Mouse (Mus musculus): ENCODE data around the gene Wasf2. TPM values are rescaled to one million over a fixed set of nuclear protein-coding genes. Genes with fewer than 3 reads are reported as not detected.
A peak's percentile ranks its signal among the peaks of the same experiment; 100 is the strongest.

Wasf2 gene
- 37.0 and 45.7 TPM in 2 replicates for polyA plus RNA-seq (2012; rRNA removed)

DNA sequence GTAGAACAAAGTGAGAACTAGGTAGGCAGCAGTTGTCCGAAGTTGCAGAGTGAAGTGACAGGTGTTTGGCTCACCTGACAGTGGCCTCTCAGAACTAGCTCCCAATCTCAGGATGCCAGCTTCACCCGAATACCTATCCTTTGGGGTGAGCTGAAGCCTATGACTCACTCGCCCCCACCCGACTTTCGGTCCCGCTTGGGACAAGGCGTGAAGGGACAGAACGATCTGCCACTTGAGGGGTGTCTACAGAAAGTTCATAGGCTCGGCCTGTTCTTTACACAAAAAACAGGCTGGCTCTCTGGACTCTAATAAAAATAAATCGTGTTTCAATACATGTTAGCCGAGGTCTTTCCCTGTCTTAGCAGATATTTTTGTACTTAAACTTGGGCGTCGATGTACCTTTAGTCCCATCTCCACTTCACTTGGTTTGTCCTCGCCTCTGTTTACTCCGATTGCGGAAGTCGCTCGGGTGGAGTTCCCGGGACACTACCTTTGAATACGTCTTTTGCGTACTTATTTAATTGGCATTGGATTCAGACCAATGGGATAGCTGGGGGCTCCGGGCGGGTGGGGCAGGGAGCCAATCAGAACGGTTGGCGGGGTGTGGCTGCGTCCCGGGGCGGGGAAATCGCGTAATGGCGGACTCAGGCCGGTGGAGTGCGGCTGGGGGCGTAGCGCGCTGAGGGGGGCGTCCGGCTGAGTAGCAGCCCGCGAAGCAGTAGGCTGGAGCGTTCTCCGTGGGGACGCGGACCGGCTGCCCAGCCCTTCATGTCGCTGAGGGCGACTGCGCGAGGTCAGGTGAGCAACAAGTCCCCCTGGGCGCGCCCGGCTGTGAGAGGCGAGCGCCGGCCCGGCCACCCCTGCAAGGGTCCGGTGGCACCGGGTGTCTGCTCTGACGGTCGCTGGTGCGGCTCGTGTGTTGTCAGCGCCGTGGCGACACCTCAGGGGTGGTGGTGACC, at the start of gene Wasf2:
Gene Wasf2, plus strand, starts transcription at position 575 of the 959 bp plus-strand sequence.
- Histone ChIP-seq H3K4me3 (ENCODE audit: insufficient read depth, low read depth, low read length) (peak within 1 kb of the TSS; percentile 95), H3K4me1 (ENCODE audit: control insufficient read depth, insufficient read depth, low read length) (peaks cover 34% of the 10 kb centered on the region), H3K27me3 (replicated peaks; ENCODE audit: control insufficient read depth, insufficient read depth, low read length) (no peaks in the 10 kb centered on the region), H3K36me3 (ENCODE audit: control insufficient read depth, insufficient read depth, low read length) (no peaks in the 10 kb centered on the region), H3K27ac (ENCODE audit: insufficient read depth, low read depth, low read length) (peak within 1 kb of the TSS; percentile 94)
- TF ChIP-seq POLR2A (IDR thresholded peaks at IDR 0.05; ENCODE audit: low read depth, low read length) (peak; percentile 69), CTCF (conservative IDR thresholded peaks at IDR 0.05; ENCODE audit: insufficient read depth, insufficient read length, low read depth, low read length) (no peak)
- under 1% methylated on average over 65 of the region's 65 CpGs for WGBS
- DNase-seq, result peak; percentile 97

DNA sequence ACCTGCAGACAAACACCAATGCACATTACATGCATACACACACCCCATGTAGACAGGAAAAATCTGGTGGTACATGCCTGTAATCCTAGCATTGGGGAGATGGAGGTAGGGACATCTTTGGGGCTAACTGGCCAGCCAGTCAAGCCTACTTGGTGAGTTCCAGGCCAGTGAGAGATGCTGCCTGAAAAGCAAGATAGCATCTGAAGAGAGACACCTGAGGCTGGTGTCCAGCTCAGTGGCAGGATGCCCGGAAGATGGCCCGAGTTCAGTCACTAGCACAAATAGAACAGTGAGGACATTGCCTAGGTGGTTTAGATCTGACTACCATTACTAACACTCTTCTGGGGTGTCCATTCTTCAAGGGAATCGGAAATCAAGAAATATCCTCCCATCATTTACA, 49.4 kb upstream of the Wasf2 start:
- Histone ChIP-seq H3K27ac (ENCODE audit: insufficient read depth, low read depth, low read length) (no peak overlapping the region), H3K36me3 (ENCODE audit: control insufficient read depth, insufficient read depth, low read length) (no peaks in the 10 kb centered on the region), H3K4me3 (ENCODE audit: insufficient read depth, low read depth, low read length) (no peak overlapping the region), H3K27me3 (replicated peaks; ENCODE audit: control insufficient read depth, insufficient read depth, low read length) (no peaks in the 10 kb centered on the region), H3K4me1 (ENCODE audit: control insufficient read depth, insufficient read depth, low read length) (peaks cover 19% of the 10 kb centered on the region)
- no peak for DNase-seq
- TF ChIP-seq CTCF (conservative IDR thresholded peaks at IDR 0.05; ENCODE audit: insufficient read depth, insufficient read length, low read depth, low read length) (no peak), POLR2A (IDR thresholded peaks at IDR 0.05; ENCODE audit: low read depth, low read length) (no peak)
- 87% methylated on average over 3 of the region's 3 CpGs for WGBS

DNA sequence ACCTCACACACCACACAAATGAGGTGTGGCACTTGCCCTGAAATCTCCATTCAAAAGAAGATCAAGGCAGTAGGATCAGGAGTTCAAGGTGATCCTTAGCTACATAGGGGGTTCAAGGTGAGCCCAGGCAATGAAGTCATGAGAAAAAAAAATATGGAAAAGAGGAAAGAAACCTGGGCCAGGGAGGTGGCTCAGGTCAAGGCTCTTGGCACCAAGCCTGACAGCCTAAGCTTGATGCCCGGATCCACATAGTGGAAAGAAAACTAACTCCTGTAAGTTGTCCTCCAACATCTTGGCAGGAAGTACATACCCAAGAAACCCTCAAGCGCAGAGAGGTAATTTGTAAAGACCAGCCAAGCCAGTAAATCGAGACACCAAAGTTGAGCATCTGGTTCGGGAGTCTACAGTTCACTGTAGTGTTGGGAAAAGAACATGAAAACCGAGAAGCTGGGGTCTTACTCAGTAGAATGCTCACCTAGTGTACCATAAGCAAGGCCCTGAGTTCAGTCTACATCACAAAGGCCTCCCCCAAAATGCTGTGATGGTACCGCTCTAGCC, 48.0 kb upstream of the Wasf2 start:
- no peak for TF ChIP-seq POLR2A (IDR thresholded peaks at IDR 0.05; ENCODE audit: low read depth, low read length)
- TF ChIP-seq CTCF (conservative IDR thresholded peaks at IDR 0.05; ENCODE audit: insufficient read depth, insufficient read length, low read depth, low read length), result no peak

GRCm38 (mm10) chr4:133083991-133084861, 46.1 kb upstream of the Wasf2 start:
- 10% methylated on average over 3 of the region's 3 CpGs for WGBS
- Histone ChIP-seq H3K4me3 (ENCODE audit: insufficient read depth, low read depth, low read length) (peak overlapping the region; percentile 34), H3K27ac (ENCODE audit: insufficient read depth, low read depth, low read length) (peak overlapping the region; percentile 92), H3K36me3 (ENCODE audit: control insufficient read depth, insufficient read depth, low read length) (no peaks in the 10 kb centered on the region), H3K27me3 (replicated peaks; ENCODE audit: control insufficient read depth, insufficient read depth, low read length) (no peaks in the 10 kb centered on the region), H3K4me1 (ENCODE audit: control insufficient read depth, insufficient read depth, low read length) (peaks cover 26% of the 10 kb centered on the region)
- peak; percentile 97 for DNase-seq
- TF ChIP-seq CTCF (conservative IDR thresholded peaks at IDR 0.05; ENCODE audit: insufficient read depth, insufficient read length, low read depth, low read length) (no peak), POLR2A (IDR thresholded peaks at IDR 0.05; ENCODE audit: low read depth, low read length) (no peak)

More for the DNA sequence above, 48.0 kb upstream of the Wasf2 start:
- Histone ChIP-seq H3K4me3 (ENCODE audit: insufficient read depth, low read depth, low read length) (no peak overlapping the region), H3K4me1 (ENCODE audit: control insufficient read depth, insufficient read depth, low read length) (peaks cover 19% of the 10 kb centered on the region), H3K36me3 (ENCODE audit: control insufficient read depth, insufficient read depth, low read length) (no peaks in the 10 kb centered on the region), H3K27ac (ENCODE audit: insufficient read depth, low read depth, low read length) (peak overlapping the region; percentile 40), H3K27me3 (replicated peaks; ENCODE audit: control insufficient read depth, insufficient read depth, low read length) (no peaks in the 10 kb centered on the region)
- DNase-seq, result peak; percentile 69
- 41% methylated on average over 6 of the region's 6 CpGs for WGBS

GRCm38 (mm10) chr4:133085011-133085782, 45.1 kb upstream of the Wasf2 start:
- TF ChIP-seq POLR2A (IDR thresholded peaks at IDR 0.05; ENCODE audit: low read depth, low read length) (peak; percentile 3), CTCF (conservative IDR thresholded peaks at IDR 0.05; ENCODE audit: insufficient read depth, insufficient read length, low read depth, low read length) (no peak)
- Histone ChIP-seq H3K4me3 (ENCODE audit: insufficient read depth, low read depth, low read length) (peak overlapping the region; percentile 34), H3K27ac (ENCODE audit: insufficient read depth, low read depth, low read length) (peak overlapping the region; percentile 92), H3K27me3 (replicated peaks; ENCODE audit: control insufficient read depth, insufficient read depth, low read length) (no peaks in the 10 kb centered on the region), H3K36me3 (ENCODE audit: control insufficient read depth, insufficient read depth, low read length) (no peaks in the 10 kb centered on the region), H3K4me1 (ENCODE audit: control insufficient read depth, insufficient read depth, low read length) (peaks cover 30% of the 10 kb centered on the region)
- WGBS, result 3% methylated on average over 53 of the region's 53 CpGs
- peak; percentile 78 for DNase-seq

DNA sequence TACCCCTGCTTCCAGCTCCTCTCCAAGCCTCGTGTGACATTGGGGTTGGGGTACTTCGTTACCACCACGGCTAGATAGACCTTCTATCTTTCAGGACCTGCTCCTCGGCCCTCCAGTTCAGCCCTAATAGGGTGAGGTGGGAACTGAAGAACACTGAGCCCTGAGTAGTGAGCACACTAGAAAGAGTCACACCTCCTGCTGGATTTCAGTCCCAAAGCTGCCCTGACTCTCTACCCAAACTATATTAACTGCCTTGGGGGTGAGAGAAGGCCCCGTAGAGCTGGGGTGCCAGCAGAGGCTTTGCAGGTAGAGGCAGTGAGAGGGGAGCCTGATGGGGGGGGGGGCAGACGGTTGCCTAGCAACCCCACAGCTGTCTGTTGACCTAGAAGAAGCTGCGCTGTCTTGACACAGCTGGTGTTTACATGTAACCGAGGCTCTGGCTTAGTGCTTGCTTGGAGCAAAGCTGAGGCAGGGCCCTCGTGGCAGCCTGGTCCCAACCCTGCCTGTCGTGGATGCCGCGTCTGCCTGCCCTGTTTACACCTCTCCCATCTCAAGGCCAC, 44.4 kb upstream of the Wasf2 start:
- DNase-seq, result no peak
- 44% methylated on average over 12 of the region's 12 CpGs for whole genome bisulfite sequencing
- peak overlapping the region; percentile 81 for H3K27ac ChIP-seq (ENCODE audit: insufficient read depth, low read depth, low read length)
- peak; percentile 0 for TF ChIP-seq POLR2A (IDR thresholded peaks at IDR 0.05; ENCODE audit: low read depth, low read length)
- TF ChIP-seq CTCF (conservative IDR thresholded peaks at IDR 0.05; ENCODE audit: insufficient read depth, insufficient read length, low read depth, low read length), result no peak
- peaks cover 35% of the 10 kb centered on the region for H3K4me1 ChIP-seq (ENCODE audit: control insufficient read depth, insufficient read depth, low read length)
- H3K27me3 ChIP-seq (replicated peaks; ENCODE audit: control insufficient read depth, insufficient read depth, low read length), result no peaks in the 10 kb centered on the region
- no peak overlapping the region for H3K4me3 ChIP-seq (ENCODE audit: insufficient read depth, low read depth, low read length)
- no peaks in the 10 kb centered on the region for H3K36me3 ChIP-seq (ENCODE audit: control insufficient read depth, insufficient read depth, low read length)
